In genomic region chr11:106198277-106198676, GRCm38 (mm10) we compare ENCODE assay signal across 21 mouse cellular contexts. TPM values are rescaled to one million over a fixed set of nuclear protein-coding genes. Genes with fewer than 3 reads are reported as not detected.
"Had no signal": no experiment of that assay in that cellular context is flagged by ENCODE, and none has a peak within 500 bp of the region (broad histone marks: within the 10 kb centered on the region; RNA-seq: fewer than 3 reads in every experiment).

No protein-coding gene starts in this region.

- H3K4me3 ChIP-seq: limb, embryonic 12.5 days; midbrain, embryonic 13.5 days; myocyte; neural tube, embryonic 15.5 days had no signal

- H3K9me3 ChIP-seq: limb, embryonic 12.5 days; midbrain, embryonic 13.5 days; neural tube, embryonic 15.5 days had no signal

- H3K27ac ChIP-seq: kidney, postnatal 0 days; limb, embryonic 12.5 days; midbrain, embryonic 13.5 days; neural tube, embryonic 15.5 days had no signal

- H3K4me2 ChIP-seq: limb, embryonic 12.5 days; midbrain, embryonic 13.5 days; neural tube, embryonic 15.5 days had no signal

- H3K9ac ChIP-seq: limb, embryonic 12.5 days; midbrain, embryonic 13.5 days; neural tube, embryonic 15.5 days had no signal

- ATAC-seq: lung, postnatal 0 days; midbrain, embryonic 13.5 days had no signal

- H3K27me3 ChIP-seq: limb, embryonic 12.5 days; midbrain, embryonic 13.5 days; neural tube, embryonic 15.5 days had no signal

- DNase-seq: kidney, adult 11 months; kidney, adult 9 months; kidney, postnatal 36 days; layer of hippocampus, adult 9-11 months; layer of hippocampus, postnatal 36 days; lung, adult 2 months; lung, postnatal 36 days; right cerebral cortex, adult 18-20 months; right cerebral cortex, postnatal 25 days; thymus, postnatal 4 days had no signal

RNA-seq across cellular contexts. Expression of gene Gm10840, which starts 37.6 kb away (rescaled TPM):
- total RNA-seq: left cerebral cortex, postnatal 36 days; liver, adult 2 months; midbrain, postnatal 0 days had no signal
- polyA plus RNA-seq: kidney, postnatal 0 days; limb, embryonic 12.5 days; liver, adult 2 months; lung, adult 2 months; lung, postnatal 0 days; midbrain, embryonic 13.5 days; midbrain, postnatal 0 days; myocyte; neural tube, embryonic 11.5 days; neural tube, embryonic 15.5 days; stomach, embryonic 14.5 days had no signal
